Mouse (Mus musculus) liver, postnatal 0 days (tissue): ENCODE results near the gene Appl1.

ENCODE experiments used
- CTCF ChIP-seq: sonication (generic); IDR thresholded peaks from 2 replicates; pipeline ENCODE4 v1.5.1; 2016; ENCODE audit warnings: antibody characterized with exemption, low read depth
- EP300 ChIP-seq: IDR thresholded peaks from 2 replicates; pipeline ENCODE4 v1.6.1; 2016; ENCODE audit warnings: antibody characterized with exemption, low read depth, mild to moderate bottlenecking

- TF ChIP-seq CTCF (no peak), EP300 (no peak)
These were observed 1.9 kb downstream of the Appl1 start for GRCm38 (mm10) chr14:26969164-26969563.
